Mouse (Mus musculus) layer of hippocampus, adult 11-12 months (tissue): Measurements from ENCODE around the gene Deup1.

ENCODE experiments used
- DNase-seq: peaks from one replicate; pipeline ENCODE4 v3.0.0; 2022; ENCODE audit warnings: low spot score

The Deup1 gene

DNA sequence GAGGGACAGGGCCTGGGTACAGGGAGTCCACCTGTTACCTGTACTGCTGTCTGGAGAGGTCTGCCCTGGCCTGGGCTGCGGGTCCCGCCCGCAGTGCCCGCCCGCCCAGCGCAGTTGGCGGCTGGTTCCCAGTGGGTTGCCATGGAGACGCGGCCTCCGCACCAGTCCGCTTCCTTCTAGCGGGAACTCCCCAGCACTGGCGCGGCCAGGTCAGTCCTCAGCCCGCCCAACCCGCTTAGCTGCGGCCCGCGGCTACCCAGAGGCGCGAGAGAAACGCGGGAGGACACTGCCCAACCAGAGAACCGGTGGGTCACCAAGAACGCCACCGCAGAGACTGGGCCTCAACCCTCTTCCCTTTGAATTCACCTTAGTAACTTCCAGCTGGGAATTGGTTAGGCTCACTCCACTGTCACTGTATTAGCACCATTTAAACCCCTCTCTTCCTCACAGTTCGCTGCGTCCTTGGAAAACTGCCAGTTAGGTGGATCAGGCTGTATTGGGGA, at the start of gene Deup1:
Gene Deup1, minus strand, starts transcription at position 149 of the 503 bp plus-strand sequence.
- peak; percentile 45 for DNase-seq

DNA sequence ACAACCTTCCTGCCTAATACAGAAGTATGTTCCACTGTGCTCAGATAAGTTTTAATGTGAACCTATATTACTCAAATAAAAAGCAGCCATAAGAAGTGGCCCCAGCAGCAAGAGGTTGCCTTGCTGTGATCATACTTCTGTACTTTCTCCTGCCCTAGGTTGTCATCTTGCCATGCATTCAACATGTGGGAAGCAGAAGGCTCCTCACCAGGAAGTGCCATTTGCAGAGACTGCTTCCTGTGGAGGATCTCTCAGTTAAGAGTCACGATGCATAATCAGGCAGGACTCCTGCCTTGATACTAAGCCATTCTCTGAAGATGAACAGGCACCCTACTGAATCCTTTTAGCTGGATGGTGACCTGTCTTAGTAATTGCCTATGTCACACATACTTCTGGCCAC, 44.5 kb upstream of the Deup1 start:
- DNase-seq, result no peak

DNA sequence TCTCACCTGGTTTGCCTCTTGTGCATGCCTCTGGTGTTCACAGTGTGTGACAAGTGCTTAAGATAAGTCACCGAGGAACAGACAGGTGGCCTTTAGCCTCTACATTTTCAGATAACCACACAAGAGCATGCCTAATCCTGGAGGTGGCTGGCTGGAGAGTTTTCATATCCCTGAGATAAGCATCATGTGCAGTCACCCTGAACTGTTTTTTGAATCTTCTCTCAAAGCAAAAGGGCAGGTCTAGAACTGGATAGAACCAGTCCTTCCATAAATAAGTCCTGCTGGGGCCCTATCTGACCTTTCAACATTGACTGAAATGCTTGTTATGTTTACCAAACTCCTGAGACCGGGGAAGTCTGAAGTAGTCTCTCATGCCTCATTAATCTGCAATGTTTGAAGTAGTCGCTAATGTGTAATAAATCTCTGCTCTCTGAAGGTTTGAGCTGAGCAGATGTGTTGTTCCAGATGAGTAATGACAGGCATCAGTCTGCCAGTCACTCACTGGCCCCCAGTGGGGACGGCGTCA, 42.3 kb upstream of the Deup1 start:
- DNase-seq, result no peak

DNA sequence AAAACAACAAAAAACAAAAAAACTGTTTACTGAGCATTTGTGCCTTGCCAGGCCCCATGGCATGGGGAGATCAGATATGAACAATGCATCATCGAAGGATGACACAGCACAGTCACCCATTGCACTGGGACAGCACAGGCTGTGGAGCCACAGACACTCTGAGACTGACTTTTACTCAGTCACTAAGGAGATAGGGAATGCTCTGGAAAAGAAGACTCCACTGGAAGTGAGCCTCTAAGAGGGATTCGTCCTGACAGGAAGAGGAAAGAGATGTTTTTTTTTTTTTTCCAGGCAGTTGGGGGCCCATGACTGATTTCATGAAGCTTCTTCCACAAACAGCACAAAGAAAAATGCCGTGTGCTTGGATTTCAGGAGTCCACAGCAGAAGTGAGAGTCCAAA, 41.7 kb upstream of the Deup1 start:
- no peak for DNase-seq

DNA sequence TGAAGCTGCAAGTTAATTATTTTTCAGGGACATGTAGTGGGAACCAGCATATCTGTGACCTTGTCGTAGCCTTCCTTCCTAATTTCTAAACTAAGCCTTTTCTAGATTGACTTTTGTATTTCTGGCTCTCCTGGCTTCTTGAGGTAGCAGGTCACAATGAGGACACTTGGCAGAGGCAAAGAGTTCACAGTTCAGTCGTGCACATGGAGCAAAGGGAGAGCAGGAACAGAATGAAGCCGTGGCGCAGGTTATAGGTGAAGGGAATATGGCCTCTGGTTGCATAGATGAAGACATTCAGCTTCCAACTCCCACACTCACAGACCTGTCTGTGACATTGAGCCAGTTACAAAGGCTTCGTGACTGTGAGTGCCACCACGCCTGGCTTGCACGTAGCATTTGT, 36.9 kb upstream of the Deup1 start:
- DNase-seq, result no peak

DNA sequence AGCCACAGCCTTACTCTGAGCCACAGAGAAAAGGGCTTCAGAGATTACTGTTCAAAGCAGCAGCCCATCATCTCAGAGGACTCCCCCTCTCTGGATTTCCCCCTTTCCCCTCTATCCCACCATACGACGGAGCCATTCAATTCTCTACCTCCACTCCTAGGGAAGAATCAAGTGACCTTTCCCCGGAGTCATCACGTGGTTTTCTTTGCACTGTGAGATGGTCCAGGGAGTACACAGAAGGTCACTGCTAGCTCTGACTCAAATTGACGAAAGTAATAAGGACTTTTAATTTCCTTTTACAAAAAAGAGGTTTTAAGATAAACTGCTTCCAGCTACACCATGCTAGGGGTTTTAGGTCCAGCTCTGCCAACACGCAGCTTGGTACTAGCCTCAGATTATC, 31.3 kb upstream of the Deup1 start:
- DNase-seq, result no peak

DNA sequence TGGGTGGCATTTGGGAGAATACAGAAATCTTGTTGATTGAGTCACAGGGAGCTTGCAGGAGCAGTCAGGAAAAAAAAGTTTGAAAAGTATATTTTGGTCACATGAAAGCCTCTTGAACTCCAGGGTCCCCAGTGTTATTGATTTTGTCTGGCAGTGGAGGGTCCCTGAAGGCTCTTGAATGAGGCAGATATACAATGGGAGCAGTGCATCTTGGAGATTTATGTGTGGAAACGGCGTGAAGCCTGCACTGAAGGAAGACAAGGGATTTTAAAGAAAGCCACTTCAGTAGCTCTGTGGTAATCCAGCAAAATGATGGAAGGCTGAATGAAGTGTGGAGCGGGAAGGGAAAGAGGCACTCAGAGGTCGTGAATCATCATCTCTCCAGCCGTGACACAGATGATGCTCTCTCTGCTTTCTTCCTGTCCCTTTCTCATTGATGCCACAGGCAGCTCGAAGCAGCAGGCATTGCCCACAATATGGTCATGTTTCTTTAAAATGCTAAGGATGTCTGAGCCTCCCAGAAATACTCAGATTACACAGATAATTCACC, 30.6 kb upstream of the Deup1 start:
- DNase-seq, result no peak

DNA sequence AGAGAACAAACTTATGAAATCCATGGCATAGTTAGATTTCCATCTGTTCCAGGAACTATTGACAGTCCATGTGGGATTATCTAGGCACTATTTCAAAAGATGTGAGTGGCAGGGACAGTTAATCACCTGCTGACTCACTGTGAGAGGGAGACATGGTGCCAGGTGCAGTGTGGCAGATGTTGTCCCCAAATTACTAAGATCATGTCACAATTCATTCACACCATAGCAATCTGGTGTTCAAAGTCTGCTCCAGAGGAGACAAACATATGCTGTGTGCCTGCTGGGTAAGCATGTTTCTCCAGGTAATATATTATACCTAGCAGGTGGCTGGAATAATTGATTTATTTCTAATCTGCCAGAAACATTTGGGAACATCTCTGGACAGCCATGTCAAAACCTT, 25.3 kb upstream of the Deup1 start:
- peak; percentile 57 for DNase-seq

DNA sequence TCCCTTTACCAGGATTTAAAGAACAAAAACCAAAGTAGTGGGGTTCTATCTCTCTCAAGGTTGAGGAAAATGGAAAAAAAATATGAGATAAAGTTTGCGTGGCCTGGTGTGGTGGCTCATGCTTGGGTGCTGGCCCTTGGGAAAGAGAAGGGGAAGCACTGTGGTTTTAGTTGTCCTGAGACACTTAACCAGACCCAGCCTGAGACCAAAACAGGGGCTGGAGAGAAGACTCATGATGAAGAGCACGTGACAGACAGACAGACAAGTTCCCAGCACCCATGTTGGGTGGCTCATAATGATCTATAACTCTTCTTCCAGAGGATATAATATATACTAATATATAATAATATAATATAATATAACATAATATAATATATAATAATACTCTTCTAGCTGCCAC, 22.2 kb upstream of the Deup1 start:
- DNase-seq, result no peak

DNA sequence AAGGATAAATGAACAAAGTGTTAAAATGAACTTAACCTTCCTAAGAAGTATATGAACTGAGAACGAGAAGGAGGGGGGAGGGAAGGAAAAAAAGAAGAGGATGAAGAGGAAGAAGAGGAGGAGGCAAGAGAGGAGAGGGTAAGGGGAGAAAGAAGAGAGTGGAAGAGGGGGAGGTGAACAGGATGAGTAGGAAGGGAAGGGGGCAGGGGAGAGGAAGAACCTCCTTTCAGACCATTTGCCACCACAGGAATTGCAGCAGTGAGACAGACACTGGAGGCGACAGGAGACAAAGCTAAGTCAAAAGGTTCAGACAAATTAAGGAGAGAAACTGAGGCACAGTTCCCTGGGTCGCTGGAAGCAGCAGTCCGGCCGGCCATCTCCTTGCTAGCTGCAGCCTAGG, 349 bp downstream of the Deup1 start:
- DNase-seq, result no peak

DNA sequence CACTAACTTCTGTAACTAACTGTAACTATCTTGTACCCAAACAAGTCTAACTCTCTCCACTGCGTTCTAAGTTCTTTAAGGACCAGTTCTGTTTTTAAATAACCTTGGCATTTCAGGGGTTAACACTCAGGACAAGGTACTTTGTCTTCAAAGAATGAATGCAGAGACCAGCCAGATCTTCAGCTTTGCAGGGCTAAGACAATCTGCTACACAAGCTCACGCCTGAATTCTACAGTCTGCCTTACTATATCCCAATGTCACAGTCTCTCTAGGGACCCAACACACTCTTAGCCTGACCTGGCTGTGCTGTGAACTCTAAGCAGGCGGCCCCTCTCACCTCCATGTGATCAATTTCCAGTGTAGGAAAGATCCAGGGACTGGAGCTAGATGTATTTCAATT, 3.0 kb downstream of the Deup1 start:
- no peak for DNase-seq

DNA sequence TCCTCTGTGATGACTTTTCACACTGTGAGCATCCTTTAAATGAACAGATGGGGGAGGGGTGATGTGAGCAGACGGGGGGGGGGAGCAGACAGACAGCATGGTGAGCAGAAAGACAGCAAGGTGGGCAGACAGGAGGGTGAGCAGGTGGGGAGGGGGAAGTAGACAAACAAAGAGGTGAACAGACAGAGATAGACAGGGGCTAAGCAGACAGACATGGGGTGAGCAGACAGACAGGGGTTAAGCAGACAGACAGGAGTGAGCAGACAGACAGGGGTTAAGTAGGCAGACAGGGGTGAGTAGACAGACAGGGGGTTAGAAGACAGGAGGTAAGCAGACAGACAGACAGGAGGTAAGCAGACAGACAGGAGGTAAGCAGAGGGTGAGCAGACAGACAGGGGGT, 8.0 kb downstream of the Deup1 start:
- no peak for DNase-seq

DNA sequence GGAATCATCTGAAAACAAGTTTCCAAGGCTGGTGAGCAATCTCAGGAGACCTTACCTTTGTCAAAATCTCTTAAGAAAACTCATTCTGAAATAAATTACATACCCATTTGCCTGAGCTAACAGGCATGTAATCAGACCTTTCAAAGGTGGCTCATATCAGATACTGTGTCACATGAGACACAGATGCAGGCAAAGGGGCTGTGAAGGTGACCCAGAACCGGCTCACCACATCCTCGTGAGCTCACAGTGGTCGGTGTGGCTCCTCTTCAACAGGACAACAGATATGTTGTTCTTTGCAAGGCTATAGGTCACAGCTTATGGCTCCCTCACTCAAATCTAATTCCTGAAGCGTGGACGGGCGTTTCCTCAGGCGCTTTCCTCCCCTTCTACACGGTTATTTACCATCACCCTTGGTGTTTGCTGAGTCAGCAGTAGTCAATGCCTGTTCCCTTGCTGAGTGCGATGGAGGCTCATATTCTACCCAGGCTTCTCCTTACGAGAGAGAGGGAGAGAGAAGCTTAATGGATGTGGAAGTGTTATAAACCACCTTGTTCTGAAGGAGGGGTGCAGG, 8.6 kb downstream of the Deup1 start:
- no peak for DNase-seq

DNA sequence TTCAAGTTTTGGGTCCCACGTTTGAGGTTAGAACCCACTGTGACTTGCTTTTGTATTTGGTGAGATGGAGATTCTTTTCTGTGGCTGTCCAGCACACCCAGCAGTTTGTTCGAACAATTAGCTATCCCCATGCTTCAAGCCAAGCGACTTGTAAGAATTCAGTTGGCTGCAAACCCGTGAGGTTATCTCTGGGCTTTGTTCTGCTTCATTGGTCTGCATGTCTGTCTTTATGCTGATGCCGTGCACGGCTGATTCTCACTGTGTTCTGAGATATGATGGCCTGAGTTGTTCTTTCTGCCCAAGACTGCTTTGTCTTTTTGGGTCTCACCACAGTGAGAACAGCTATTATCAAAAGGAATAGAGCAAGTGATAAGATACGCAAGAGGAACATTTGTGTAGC, 10.7 kb downstream of the Deup1 start:
- DNase-seq, result no peak

DNA sequence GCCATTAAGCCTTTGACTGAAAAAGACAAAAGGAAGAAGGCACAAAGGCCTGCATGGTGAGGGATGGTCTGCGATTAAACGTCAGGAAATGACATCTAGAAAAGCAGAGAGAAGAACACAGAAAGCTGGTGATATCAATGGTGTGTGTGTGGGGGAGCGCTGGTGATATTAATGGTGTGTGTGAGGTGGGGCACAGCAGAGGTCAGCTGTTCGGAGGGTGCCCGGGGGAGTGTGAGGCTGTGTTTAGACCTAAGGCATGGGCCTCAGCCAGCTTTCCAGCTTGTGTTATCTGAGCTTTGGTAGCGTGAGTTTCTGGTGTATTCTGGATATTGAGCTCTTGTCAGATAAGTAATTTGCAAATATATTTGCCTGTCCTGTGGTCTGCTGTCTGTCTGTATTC, 11.3 kb downstream of the Deup1 start:
- DNase-seq, result no peak

DNA sequence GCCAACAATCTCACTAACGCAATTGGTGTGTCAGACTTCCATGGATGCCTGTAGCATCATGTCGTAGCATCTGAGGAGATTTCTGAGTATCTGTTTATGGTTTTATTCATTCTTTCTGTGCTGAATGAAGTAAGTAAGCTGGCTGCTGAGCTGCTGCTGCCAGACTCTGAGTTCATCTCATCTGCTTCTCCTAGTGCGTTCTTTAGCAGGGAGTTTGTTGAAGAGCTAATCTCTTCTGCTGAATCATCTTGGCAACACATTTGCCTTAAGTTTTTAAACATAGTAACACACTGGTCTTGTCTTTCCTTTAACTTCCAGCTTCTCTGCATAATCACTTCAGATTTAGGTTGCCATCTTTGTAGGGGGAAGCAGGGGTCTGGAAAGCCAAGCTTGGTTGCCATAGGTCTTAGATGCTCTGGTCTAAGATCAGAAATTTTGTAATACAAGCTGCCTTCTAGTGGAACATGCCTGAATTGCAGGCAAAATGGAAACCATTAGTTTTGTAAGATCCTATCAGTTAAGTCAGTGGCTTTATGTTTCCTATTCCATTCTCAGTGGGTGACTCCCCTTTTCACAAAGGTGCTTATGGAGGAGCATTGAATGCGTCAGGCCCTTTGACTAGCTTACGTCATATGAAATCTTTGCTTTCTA, 18.3 kb downstream of the Deup1 start:
- no peak for DNase-seq

DNA sequence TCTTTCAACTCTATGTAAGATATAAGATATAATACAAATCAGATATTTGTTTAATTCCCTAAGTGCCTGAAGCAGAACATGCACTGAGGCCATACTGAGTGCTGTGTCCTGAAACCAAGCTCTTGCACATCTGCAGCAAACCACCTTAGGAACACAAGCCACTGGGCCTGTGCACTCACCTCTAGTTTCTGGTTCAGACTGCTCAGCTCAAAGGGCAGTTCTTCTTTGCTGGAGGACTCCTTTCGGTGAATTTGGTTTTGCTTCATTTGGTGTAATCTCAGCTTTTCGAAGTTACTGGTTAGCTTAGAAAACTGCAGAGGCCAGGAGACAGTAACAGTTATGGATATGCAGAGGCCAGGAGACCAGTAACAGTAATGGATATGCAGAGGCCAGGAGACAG, 20.1 kb downstream of the Deup1 start:
- DNase-seq, result no peak

DNA sequence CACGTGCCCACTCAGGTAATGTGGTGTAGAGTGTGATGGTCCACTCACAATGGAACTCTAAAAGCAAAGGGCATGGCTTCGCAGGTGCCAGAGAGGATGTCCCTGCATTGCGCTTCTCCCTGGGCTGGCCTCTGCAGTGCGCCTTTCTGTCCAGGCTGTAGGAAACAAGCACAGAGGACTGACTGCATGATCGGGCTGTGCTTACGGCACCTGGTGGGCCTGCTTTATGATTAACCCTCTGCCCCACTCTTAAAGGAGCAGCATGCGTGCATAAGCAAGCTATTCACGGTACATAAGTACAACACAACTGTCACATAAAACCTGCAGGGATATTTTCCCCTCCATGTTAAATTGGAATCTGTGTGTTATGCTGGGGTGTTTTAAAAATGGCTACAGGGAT, 24.6 kb downstream of the Deup1 start:
- DNase-seq, result no peak

DNA sequence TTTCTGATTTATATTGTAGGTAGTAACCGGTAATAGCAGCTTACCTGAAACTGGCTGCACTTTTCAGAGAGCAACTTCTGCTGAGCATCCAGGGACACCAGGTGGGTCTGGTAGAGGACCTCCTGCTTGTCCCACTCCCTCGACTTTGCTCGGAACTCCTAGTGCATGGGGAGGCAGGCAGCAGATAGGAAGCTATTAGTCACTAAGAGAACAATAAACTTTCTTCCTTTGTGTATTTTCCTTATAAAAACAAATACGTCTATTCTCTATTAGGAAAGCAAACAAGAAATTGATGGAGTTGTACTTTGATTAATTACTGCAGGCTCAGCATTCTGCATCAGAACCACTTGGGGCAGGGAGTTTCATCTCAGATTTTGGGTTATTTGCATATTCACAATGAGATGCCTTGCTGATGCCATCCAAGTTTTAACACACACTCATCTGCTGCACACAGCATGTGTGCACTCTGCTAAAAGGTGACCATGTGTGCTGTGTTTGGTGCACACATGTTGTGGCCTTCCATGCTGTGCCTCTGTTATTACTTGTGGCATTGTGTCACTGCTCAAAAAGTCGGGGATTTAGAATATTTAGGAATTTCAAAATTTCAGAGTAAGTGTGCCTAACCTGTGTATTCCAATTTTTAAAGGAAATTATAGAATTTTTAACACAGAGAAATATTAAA, 26.7 kb downstream of the Deup1 start:
- DNase-seq, result no peak

DNA sequence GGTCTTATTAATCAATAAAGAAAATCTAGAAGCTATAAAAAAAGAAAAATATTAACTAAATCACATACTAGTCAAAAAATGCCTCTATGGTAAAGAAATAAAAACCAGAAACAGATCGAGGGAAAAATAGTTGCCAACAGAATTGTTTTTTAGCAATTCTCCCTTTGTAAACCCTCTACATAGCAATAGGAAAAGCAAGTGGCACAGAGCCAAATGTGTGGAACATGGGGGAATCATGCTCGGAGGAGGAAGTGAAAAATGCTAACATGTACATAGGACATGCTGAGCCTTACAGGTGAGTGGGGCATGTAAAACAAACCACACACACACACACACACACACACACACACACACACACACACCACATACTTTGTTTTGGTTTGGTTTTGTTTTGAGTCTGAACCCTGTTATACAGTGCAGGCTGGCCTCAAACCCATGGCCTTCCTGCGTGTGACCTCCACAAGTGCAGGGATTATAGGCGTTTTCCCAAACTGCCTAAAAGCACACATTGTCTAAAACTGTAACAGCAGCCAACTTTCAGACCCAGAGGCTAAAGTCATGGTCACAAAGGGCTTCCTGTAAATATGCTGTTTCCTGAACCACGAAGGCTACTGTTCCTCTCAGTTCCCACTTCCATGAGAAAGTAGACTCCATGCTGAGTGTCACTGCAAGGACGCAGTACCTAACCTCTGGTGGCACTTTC, 27.4 kb downstream of the Deup1 start:
- no peak for DNase-seq

DNA sequence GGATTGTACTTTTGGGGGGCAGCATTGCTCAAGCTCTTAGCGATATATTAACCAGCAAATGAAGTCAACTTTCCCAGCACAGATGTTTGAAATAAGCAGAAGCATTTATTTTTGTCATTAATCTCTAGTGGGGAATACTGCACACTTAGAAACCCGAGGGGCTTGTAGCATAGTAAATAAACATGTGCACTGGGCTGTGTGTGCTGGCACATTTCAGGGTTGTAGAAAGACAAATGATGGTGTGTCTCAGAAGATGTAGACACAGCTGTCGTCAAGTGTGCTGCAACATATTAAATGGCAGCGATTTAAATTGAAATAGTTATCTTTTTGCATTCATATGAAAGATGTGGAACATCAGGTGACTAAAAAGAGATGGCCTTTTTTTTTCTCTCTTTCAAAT, 31.1 kb downstream of the Deup1 start:
- DNase-seq, result no peak

DNA sequence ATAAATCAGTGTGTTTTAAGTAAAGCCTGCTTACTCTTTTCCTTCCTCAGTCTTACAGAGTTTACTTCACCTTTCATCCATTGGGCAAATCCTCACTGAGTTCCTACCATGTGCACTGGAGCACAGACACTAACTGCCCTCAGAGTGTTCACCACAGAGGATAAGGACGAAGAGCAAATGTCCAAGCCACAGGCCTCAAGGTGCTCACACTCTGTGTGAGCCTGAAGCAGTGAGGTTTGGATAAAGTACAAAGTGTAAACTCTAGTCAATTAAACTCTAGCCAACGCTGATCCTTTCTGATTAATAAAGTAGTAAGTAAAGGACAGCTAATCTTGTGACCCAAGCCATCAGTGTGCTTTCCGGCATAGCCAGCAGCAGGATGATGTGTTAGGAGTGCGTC, 33.6 kb downstream of the Deup1 start:
- no peak for DNase-seq
